Mouse (Mus musculus) liver, embryonic 14.5 days (tissue): ENCODE measurements around the gene Lrrc4c.

ENCODE experiments used
- CTCF ChIP-seq: IDR thresholded peaks from 2 replicates; pipeline ENCODE4 v1.5.1; 2016; ENCODE audit warnings: antibody characterized with exemption, low read depth, control low read depth
- EP300 ChIP-seq: IDR thresholded peaks from 2 replicates; pipeline ENCODE4 v1.6.1; 2016; ENCODE audit warnings: antibody characterized with exemption, low read depth

DNA sequence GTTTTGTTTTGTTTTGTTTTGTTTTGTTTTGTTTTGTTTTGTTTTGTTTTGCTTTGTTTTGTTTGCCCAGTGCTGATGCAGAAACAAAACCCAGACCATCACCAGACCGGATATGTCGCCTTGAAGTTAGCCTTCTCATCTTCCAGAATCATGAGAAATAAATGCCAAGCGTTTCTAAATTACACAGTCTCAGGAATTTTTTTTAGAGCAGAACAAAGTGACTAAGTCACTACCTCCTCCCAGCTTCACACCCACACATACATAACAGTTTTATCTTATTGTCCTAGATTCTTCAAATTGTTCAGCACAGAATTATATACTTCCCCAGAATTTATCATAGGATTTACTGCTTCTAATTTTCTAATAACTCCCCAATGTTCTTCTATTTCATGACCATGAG is 1272.6 kb downstream of the Lrrc4c start:
- TF ChIP-seq CTCF (no peak), EP300 (no peak)
